Mouse (Mus musculus): ENCODE results near the gene Pigt. TPM values are rescaled to one million over a fixed set of nuclear protein-coding genes. Genes with fewer than 3 reads are reported as not detected.

Pigt gene
- polyA plus RNA-seq, 1 experiment from 2014 or later = 62.7 TPM

Other genes starting within 250 kb of the Pigt start
- not detected in 2 replicates for gene Svs3b, start 240.9 kb upstream of the Pigt start, polyA plus RNA-seq (2015; fragmentation: Nextera tagmentation; extraction: Ambion mirVana)
- not detected in 2 replicates for gene Svs4, start 219.1 kb upstream of the Pigt start, polyA plus RNA-seq (2015; fragmentation: Nextera tagmentation; extraction: Ambion mirVana)
- not detected in 2 replicates for gene Svs3a, start 208.3 kb upstream of the Pigt start, polyA plus RNA-seq (2015; fragmentation: Nextera tagmentation; extraction: Ambion mirVana)
- not detected in 2 replicates for gene Svs6, start 180.8 kb upstream of the Pigt start, polyA plus RNA-seq (2015; fragmentation: Nextera tagmentation; extraction: Ambion mirVana)
- gene Svs5, start 164.8 kb upstream of the Pigt start, polyA plus RNA-seq (2015; fragmentation: Nextera tagmentation; extraction: Ambion mirVana) = not detected in 2 replicates
- gene Slpi, start 108.4 kb upstream of the Pigt start, polyA plus RNA-seq (2015; fragmentation: Nextera tagmentation; extraction: Ambion mirVana) = 2.1 and 2.8 TPM in 2 replicates
- 16.1 and 40.7 TPM in 2 replicates for gene Rbpjl, start 94.4 kb upstream of the Pigt start, polyA plus RNA-seq (2015; fragmentation: Nextera tagmentation; extraction: Ambion mirVana)
- gene Matn4, start 92.4 kb upstream of the Pigt start, polyA plus RNA-seq (2015; fragmentation: Nextera tagmentation; extraction: Ambion mirVana) = 9.3 and 11.0 TPM in 2 replicates
- 120 and 126 TPM in 2 replicates for gene Sdc4, start 53.6 kb upstream of the Pigt start, polyA plus RNA-seq (2015; fragmentation: Nextera tagmentation; extraction: Ambion mirVana)
- gene Sys1, start 40.6 kb upstream of the Pigt start, polyA plus RNA-seq (2015; fragmentation: Nextera tagmentation; extraction: Ambion mirVana) = 51.1 and 61.9 TPM in 2 replicates
- 9.4 and 18.5 TPM in 2 replicates for gene Gm20458, start 36.6 kb upstream of the Pigt start, polyA plus RNA-seq (2015; fragmentation: Nextera tagmentation; extraction: Ambion mirVana)
- not detected in 2 replicates for gene Trp53tg5, start 23.8 kb upstream of the Pigt start, polyA plus RNA-seq (2015; fragmentation: Nextera tagmentation; extraction: Ambion mirVana)
- 4.7 and 14.8 TPM in 2 replicates for gene Dbndd2, start 11.4 kb upstream of the Pigt start, polyA plus RNA-seq (2015; fragmentation: Nextera tagmentation; extraction: Ambion mirVana)
- 53.3 and 57.4 TPM in 2 replicates for gene Wfdc2, start 64.9 kb downstream of the Pigt start, polyA plus RNA-seq (2015; fragmentation: Nextera tagmentation; extraction: Ambion mirVana)
- gene Spint3, start 75.9 kb downstream of the Pigt start, polyA plus RNA-seq (2015; fragmentation: Nextera tagmentation; extraction: Ambion mirVana) = not detected in 2 replicates
- gene Wfdc6a, start 87.9 kb downstream of the Pigt start, polyA plus RNA-seq (2015; fragmentation: Nextera tagmentation; extraction: Ambion mirVana) = 0.85 and 1.7 TPM in 2 replicates
- gene Eppin, start 96.1 kb downstream of the Pigt start, polyA plus RNA-seq (2015; fragmentation: Nextera tagmentation; extraction: Ambion mirVana) = not detected in 2 replicates
- gene Wfdc6b, start 116.0 kb downstream of the Pigt start, polyA plus RNA-seq (2015; fragmentation: Nextera tagmentation; extraction: Ambion mirVana) = not detected in 2 replicates
- gene Wfdc8, start 116.1 kb downstream of the Pigt start, polyA plus RNA-seq (2015; fragmentation: Nextera tagmentation; extraction: Ambion mirVana) = not detected in 2 replicates
- not detected in 2 replicates for gene Wfdc16, start 141.3 kb downstream of the Pigt start, polyA plus RNA-seq (2015; fragmentation: Nextera tagmentation; extraction: Ambion mirVana)
- gene Wfdc10, start 158.5 kb downstream of the Pigt start, polyA plus RNA-seq (2015; fragmentation: Nextera tagmentation; extraction: Ambion mirVana) = 0.56 and 0.72 TPM in 2 replicates
- not detected in 2 replicates for gene Wfdc9, start 159.1 kb downstream of the Pigt start, polyA plus RNA-seq (2015; fragmentation: Nextera tagmentation; extraction: Ambion mirVana)
- gene Wfdc11, start 176.6 kb downstream of the Pigt start, polyA plus RNA-seq (2015; fragmentation: Nextera tagmentation; extraction: Ambion mirVana) = not detected in 2 replicates
- gene Wfdc13, start 187.6 kb downstream of the Pigt start, polyA plus RNA-seq (2015; fragmentation: Nextera tagmentation; extraction: Ambion mirVana) = 0.18 and 0.30 TPM in 2 replicates
- gene Spint4, start 201.0 kb downstream of the Pigt start, polyA plus RNA-seq (2015; fragmentation: Nextera tagmentation; extraction: Ambion mirVana) = not detected in 2 replicates
- not detected in 2 replicates for gene Spint5, start 217.8 kb downstream of the Pigt start, polyA plus RNA-seq (2015; fragmentation: Nextera tagmentation; extraction: Ambion mirVana)
- gene Wfdc3, start 248.4 kb downstream of the Pigt start, polyA plus RNA-seq (2015; fragmentation: Nextera tagmentation; extraction: Ambion mirVana) = 1.8 and 2.0 TPM in 2 replicates
- 60.4 and 62.5 TPM in 2 replicates for gene Dnttip1, start 248.5 kb downstream of the Pigt start, polyA plus RNA-seq (2015; fragmentation: Nextera tagmentation; extraction: Ambion mirVana)

Measured in intestine, embryonic 15.5 days (tissue).